Mouse (Mus musculus) yolk sac, embryonic 10.5 days (tissue): ENCODE results near the gene Tmem117.

Source experiments
- DNase-seq: peaks from one replicate; pipeline ENCODE4 v3.0.0-alpha.2; 2017; ENCODE audit warnings: low spot score

Gene Tmem117

DNA sequence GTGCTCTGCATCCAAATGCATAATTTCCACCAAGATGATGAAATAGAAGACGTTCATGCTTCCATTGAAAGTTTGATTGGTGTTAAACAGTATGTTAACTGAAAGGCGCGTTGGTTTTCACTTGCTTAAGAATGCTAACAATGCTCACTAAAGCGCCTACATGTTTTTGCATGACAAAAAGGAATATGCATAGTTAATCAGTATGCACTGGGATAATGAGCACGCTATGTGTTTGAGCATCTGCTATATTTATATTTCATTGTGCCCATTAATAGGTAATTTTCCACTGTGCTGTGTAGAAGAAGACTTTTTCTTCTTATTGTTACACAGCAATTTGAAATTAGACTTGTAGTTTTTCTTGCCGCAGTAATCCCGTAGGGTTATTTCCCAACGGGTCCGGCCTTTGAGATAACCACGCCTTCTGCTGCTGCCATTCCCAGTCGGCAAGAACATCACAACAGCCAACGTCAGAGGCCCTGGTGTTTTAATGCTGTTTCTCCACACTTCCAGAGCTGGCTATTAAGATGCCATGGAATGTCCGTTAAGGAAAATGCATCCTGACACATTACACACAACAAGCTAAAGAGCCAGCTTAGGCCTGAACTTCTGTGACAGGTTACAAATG lies 399.9 kb downstream of the Tmem117 start:
- DNase-seq = no peak

- no peak for DNase-seq
These were observed 400.4 kb downstream of the Tmem117 start for GRCm38 (mm10) chr15:95029487-95029875.

GRCm38 (mm10) chr15:95042437-95042836 lies 413.4 kb downstream of the Tmem117 start:
- DNase-seq = no peak

DNA sequence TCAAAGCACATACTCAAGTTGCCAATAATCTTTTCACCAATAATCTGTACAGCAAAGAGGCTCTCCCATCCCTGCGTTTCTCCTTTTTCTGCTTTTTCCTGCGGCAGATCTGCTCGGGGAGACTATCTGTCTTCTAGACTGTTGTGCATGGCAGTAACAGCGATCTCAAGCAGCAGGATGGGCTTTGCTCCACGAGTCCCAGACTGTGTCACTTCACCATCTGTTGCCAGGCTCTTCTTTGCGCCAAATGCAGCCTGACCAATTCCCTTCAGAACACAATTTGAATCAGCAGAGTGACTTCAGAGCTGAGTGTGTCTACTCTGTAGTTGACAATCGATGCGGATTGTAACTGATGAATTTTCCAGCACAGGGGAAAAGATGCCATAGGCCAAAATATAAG lies 415.0 kb downstream of the Tmem117 start:
- DNase-seq = no peak

DNA sequence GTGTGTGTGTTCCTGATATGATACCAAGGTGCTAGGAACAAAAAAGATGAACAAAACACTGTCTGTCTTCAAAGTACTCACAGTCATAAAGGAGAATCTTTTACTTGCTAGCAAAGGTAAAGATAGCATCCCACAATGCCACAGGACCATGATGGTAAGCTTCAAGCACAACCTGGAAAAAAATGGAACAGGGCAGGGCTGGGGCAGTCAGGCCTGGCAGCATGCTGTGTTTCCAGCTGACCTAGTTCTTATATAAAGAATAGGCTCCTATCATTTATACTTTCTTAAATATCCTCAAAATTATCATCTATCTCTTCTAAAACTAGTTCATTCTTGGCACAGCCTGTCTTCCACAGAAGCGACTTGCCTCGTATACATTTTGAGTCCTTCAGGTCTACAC lies 418.5 kb downstream of the Tmem117 start:
- DNase-seq = no peak

- no peak for DNase-seq
These were observed 420.2 kb downstream of the Tmem117 start for GRCm38 (mm10) chr15:95049171-95049729.

- DNase-seq = no peak
These were observed 426.1 kb downstream of the Tmem117 start for GRCm38 (mm10) chr15:95055081-95055650.

GRCm38 (mm10) chr15:95068023-95068422 lies 439.0 kb downstream of the Tmem117 start:
- no peak for DNase-seq

- no peak for DNase-seq
These were observed 439.8 kb downstream of the Tmem117 start for GRCm38 (mm10) chr15:95068799-95069198.

DNA sequence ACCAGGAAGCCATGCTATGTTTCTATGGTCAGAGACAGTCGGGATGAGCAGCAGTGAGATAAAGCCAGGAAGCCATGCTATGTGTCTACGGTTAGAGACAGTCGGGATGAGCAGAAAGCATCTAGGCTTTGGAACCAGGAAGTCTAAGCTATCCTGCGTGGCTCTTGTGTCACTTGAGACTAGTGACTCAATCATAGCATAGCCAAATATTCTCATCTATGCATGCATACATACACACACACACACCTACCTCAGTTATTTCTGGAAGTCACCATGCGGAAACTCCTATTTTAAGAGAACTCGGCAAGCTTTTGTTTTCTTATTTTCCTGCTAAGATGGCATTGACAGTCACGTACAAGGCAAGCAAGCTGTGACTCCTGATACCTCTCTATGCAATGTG lies 441.8 kb downstream of the Tmem117 start:
- no peak for DNase-seq

DNA sequence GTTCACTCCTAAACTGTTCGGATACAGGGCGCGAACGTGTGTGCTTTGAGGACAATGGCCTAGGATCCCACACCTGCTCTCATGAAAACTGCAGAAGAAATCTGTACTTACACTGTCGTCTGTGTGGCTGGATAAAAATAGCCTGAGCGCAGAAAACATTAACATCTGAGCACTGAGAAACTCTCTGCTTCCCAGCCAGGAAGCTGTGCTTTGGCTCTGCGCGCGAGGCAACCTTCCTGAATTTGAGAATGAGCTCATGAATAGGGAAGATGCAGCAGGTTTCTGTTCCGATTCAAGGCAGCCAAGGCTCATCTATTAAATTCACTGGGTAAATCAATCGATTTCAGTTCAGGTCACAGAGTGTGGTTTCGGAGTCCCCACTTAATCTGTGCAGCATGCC lies 446.3 kb downstream of the Tmem117 start:
- DNase-seq = no peak

DNA sequence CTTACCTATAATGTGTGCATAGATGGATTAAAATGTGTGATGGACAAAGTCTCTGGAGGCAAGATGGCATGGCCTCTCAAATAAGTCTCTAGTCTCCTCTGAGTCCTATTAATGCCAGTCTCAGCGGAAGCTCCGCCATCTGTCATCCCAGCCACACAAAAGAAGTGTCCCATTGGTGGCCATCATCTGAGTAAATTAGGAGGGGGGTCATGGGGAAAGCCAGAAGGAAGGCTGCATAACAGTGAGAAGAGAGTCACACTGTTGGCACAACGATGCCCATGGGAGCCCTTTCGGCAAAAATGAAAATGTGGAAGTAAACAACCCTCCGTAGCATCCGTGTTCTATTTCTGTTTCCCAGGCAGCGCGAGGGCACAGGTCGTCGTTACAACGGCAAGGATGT lies 452.6 kb downstream of the Tmem117 start:
- DNase-seq = no peak

DNA sequence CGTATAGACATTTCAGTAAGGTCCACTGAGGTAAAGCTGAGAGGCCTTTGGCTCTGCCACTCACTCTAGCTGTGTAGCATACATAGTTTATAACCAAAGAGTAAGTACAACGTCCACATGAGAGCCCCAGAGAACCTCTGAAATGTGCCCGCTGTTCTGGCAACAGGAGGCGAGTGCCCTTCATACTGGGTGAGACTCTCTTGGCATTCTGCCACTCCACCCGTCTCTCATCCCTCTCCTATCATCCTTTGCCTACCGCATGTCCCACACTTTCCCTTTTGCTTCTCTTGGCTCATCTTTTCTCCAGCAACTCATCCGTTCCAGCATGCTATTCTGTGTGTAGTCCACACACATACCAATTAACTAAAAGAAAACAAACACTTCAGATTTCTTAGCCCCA lies 456.9 kb downstream of the Tmem117 start:
- no peak for DNase-seq

- DNase-seq = no peak
These were observed 471.1 kb downstream of the Tmem117 start for GRCm38 (mm10) chr15:95100133-95100532.

- DNase-seq = no peak
These were observed 472.5 kb downstream of the Tmem117 start for GRCm38 (mm10) chr15:95101522-95101921.

- no peak for DNase-seq
These were observed 478.3 kb downstream of the Tmem117 start for GRCm38 (mm10) chr15:95107246-95107809.

DNA sequence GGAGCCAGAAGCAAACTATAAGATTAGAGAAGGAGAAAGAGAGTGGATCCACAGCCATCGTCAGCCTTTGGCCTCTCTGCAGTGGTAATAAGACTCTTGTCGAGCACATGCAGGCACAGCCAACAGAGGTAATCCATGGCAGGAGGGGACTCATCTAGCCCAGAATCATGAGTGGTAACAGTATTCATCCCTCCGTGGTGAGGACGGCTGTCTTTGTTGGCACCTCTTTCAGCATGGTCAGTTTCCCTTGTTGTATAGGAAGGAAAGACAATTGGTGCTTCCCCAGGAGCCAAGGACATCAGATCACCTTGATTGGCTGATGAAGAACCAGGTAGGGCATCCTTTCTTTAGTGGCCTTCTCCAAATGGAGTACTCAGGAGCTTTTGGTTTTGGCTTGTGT lies 479.6 kb downstream of the Tmem117 start:
- no peak for DNase-seq

- DNase-seq = no peak
These were observed 502.4 kb downstream of the Tmem117 start for GRCm38 (mm10) chr15:95131401-95131800.

DNA sequence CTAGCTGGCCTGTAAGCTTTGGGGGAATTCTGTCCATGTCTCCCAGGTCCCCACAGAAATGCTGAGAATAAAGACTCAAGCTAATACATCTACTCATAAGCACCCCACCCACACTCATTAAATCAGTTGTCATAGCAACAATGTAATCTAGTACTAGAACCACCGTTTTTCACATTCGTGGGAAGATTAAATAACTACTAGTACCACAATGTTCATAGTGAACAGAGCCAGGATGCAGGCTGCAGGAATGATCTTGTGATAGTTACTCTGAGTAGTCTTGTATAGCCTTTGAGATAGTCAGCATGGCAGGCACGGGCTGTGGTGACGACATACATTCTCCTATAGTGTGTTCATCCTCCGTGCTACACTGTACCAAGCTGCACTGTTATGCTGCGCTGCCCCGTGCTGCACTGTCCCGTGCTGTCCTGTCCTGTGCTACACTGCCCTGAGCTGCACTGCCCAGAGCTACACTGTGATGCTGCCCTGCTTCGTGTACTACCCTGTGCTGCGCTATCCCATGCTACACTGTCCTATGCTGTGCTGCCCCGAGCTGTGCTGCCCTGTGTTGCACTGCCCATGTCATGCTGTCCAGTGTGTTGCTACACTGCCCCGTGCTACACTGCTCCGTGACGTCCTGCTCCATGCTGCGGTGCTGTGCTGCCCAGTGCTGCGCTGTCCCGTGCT lies 507.0 kb downstream of the Tmem117 start:
- DNase-seq = no peak

DNA sequence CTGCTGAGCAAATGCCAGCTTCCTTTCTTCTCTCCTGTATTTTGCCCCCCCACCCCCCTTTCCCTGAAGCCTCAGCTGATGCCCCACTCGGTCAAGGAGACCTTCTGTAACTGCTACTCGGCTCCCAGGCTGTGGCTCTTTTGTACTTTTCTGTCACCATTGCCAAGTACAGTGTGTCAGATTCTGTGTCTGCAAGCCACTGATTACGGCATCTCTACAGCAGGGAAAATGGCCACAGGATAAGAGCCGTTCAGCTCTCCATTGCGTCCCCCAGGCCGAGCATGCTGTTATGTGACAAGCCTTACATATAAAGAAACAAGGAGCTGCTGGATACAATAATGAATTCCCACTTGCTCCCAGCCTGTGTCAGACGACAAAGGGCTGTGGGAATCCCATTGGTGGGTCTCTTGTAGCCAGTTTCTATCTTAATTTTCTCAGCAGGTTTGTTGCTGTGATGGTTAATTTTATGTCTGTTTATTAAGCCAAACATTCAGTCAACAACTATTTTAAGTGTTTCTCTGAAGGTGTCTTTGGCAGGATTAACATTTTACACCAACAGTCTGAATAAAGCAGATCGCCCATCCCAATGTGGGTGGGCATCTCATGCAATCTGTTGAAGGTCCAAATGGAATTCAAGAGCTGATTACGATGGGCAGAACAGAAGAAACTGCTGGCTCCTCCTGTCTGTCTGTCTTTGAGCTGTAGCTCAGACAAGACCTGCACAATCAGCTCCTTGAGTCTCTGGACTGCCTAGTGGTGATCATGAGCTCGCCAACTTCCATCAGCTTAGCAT lies 508.2 kb downstream of the Tmem117 start:
- no peak for DNase-seq

GRCm38 (mm10) chr15:95138709-95139409 lies 509.8 kb downstream of the Tmem117 start:
- DNase-seq = no peak

- no peak for DNase-seq
These were observed 515.1 kb downstream of the Tmem117 start for GRCm38 (mm10) chr15:95144131-95144530.
